25 mouse cellular contexts compared by ENCODE assay signal in the genomic region with DNA sequence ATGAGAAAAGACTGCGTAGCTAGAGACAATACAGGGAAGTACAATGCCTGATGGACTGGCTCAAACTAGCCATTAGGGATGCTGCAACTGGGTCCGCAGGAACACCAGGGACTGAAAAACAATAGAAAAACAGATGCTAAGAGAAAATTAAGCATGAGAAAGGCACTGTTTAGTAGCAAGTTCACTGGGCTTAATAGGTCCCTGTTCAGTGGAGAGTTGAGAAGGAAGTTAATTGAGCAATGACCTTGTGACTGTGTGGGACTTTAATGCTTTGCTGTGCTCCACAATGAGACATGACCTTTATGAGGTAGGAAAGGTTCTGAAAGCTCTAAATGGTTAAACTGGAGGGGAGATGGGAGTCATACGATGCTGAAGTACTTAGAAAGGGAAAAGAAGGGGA. TPM values are rescaled to one million over a fixed set of nuclear protein-coding genes. Genes with fewer than 3 reads are reported as not detected.
DNase-seq lines count a peak whose midpoint lies in the region; ATAC-seq and TF ChIP-seq lines count a peak whose summit lies in the region.
"Had no signal": no experiment of that assay in that cellular context is flagged by ENCODE, and none has a peak within 500 bp of the region (broad histone marks: within the 10 kb centered on the region; RNA-seq: fewer than 3 reads in every experiment).

No protein-coding gene starts in this region.

- no peak overlapping the region for H3K9ac ChIP-seq in intestine, postnatal 0 days (ENCODE audit: low read depth, low read length)
- no peak overlapping the region for H3K9ac ChIP-seq in liver, postnatal 0 days (replicated peaks)
- H3K9ac ChIP-seq: embryonic facial prominence, embryonic 13.5 days; embryonic facial prominence, embryonic 15.5 days; forebrain, embryonic 12.5 days had no signal

- no peak for TF ChIP-seq CTCF in intestine, postnatal 0 days (IDR thresholded peaks at IDR 0.05; ENCODE audit: low read depth)
- no peak for TF ChIP-seq CTCF in liver, postnatal 0 days (IDR thresholded peaks at IDR 0.05; ENCODE audit: low read depth)

- no peak overlapping the region for H3K4me2 ChIP-seq in intestine, postnatal 0 days (replicated peaks; ENCODE audit: low read depth)
- no peak overlapping the region for H3K4me2 ChIP-seq in liver, postnatal 0 days (ENCODE audit: low read depth, low read length)
- H3K4me2 ChIP-seq: embryonic facial prominence, embryonic 13.5 days; embryonic facial prominence, embryonic 15.5 days; forebrain, embryonic 12.5 days had no signal

- no peak overlapping the region for H3K27ac ChIP-seq in intestine, postnatal 0 days (ENCODE audit: low read depth, low read length)
- no peak overlapping the region for H3K27ac ChIP-seq in liver, postnatal 0 days (ENCODE audit: low read depth)
- H3K27ac ChIP-seq: embryonic facial prominence, embryonic 13.5 days; embryonic facial prominence, embryonic 15.5 days; forebrain, embryonic 10.5 days; forebrain, embryonic 12.5 days had no signal

- H3K9me3 ChIP-seq in intestine, postnatal 0 days (ENCODE audit: control insufficient read depth), result no peaks in the 10 kb centered on the region
- H3K9me3 ChIP-seq in liver, postnatal 0 days (ENCODE audit: low read length), result no peaks in the 10 kb centered on the region
- H3K9me3 ChIP-seq: embryonic facial prominence, embryonic 13.5 days; embryonic facial prominence, embryonic 15.5 days; forebrain, embryonic 10.5 days; forebrain, embryonic 12.5 days; G1E had no signal

- no peaks in the 10 kb centered on the region for H3K27me3 ChIP-seq in intestine, postnatal 0 days (replicated peaks; ENCODE audit: control insufficient read depth, insufficient read depth, low read length)
- H3K27me3 ChIP-seq in liver, postnatal 0 days (ENCODE audit: insufficient read depth, low read length), result no peaks in the 10 kb centered on the region
- H3K27me3 ChIP-seq: embryonic facial prominence, embryonic 13.5 days; embryonic facial prominence, embryonic 15.5 days; forebrain, embryonic 12.5 days; Patski had no signal

- no peak overlapping the region for H3K4me3 ChIP-seq in intestine, postnatal 0 days (ENCODE audit: low read depth, low read length)
- no peak overlapping the region for H3K4me3 ChIP-seq in liver, postnatal 0 days (ENCODE audit: low read depth, low read length)
- H3K4me3 ChIP-seq: embryonic facial prominence, embryonic 13.5 days; embryonic facial prominence, embryonic 15.5 days; erythroblast, embryonic 14.5 days; forebrain, embryonic 10.5 days; forebrain, embryonic 12.5 days had no signal

- peak; percentile 94 for DNase-seq in ES-CJ7 (ENCODE audit: low read depth, low spot score)
- DNase-seq in R1 (ENCODE audit: low read depth, low spot score), result peak; percentile 95
- DNase-seq in ZHBTc4 (ENCODE audit: low read depth, low spot score), result peak; percentile 94
- DNase-seq in frontal cortex, postnatal 25 days (ENCODE audit: low spot score in 2 of 2), result no peak
- no peak for DNase-seq in liver, postnatal 0 days
- DNase-seq: adrenal gland, adult 2 months; adrenal gland, postnatal 10 days; adrenal gland, postnatal 25 days; cerebellum, adult 11 months; cerebellum, adult 18-20 months; cerebellum, adult 8-10 months; cerebellum, adult 9-11 months; cerebellum, postnatal 14 days; cerebellum, postnatal 36 days; embryo, embryonic 11 days had no signal

- no peaks in the 10 kb centered on the region for H3K4me1 ChIP-seq in intestine, postnatal 0 days (replicated peaks; ENCODE audit: control insufficient read depth, insufficient read depth, low read length)
- no peaks in the 10 kb centered on the region for H3K4me1 ChIP-seq in liver, postnatal 0 days (ENCODE audit: insufficient read depth)
- H3K4me1 ChIP-seq: embryonic facial prominence, embryonic 13.5 days; embryonic facial prominence, embryonic 15.5 days; forebrain, embryonic 10.5 days; forebrain, embryonic 12.5 days had no signal

- 83% methylated on average over 3 of the region's 3 CpGs for WGBS in intestine, postnatal 0 days
- WGBS in liver, postnatal 0 days (ENCODE audit: insufficient replicate concordance), result 61% methylated on average over 3 of the region's 3 CpGs

- no peak for TF ChIP-seq EP300 in liver, postnatal 0 days (IDR thresholded peaks at IDR 0.05; ENCODE audit: low read depth)

- no peaks in the 10 kb centered on the region for H3K36me3 ChIP-seq in intestine, postnatal 0 days (ENCODE audit: control insufficient read depth, insufficient read depth)
- no peaks in the 10 kb centered on the region for H3K36me3 ChIP-seq in liver, postnatal 0 days (replicated peaks; ENCODE audit: insufficient read depth, low read length)
- H3K36me3 ChIP-seq: embryonic facial prominence, embryonic 13.5 days; embryonic facial prominence, embryonic 15.5 days; forebrain, embryonic 10.5 days; forebrain, embryonic 12.5 days; G1E had no signal

- ATAC-seq in intestine, postnatal 0 days, result no peak
- ATAC-seq in liver, postnatal 0 days, result no peak
- ATAC-seq: forebrain, embryonic 14.5 days; forebrain, embryonic 16.5 days; Patski had no signal

RNA-seq across cellular contexts. Expression of a gene that starts 39.3 kb away (rescaled TPM):
- polyA plus RNA-seq in intestine, postnatal 0 days (2015; fragmentation: Nextera tagmentation; extraction: Ambion mirVana), result 0.09 TPM in 2 replicates
- polyA plus RNA-seq in liver, postnatal 0 days (2015; fragmentation: Nextera tagmentation; extraction: Ambion mirVana), result 0.05 and 0.08 TPM in 2 replicates
- polyA plus RNA-seq: erythroblast, embryonic 14.5 days; forebrain, embryonic 14.5 days; G1E had no signal

Comparison
In these comparisons a context has a peak if more than half of its experiments do, and no peak if none do; other contexts are left out.
1. DNase-seq: peak in ES-CJ7 (single experiment), R1 (single experiment) and ZHBTc4 (single experiment); none in frontal cortex, postnatal 25 days (0 of 2) and liver, postnatal 0 days (single experiment).